Mouse (Mus musculus): Measurements from ENCODE around the gene Aco2. TPM values are rescaled to one million over a fixed set of nuclear protein-coding genes. Genes with fewer than 3 reads are reported as not detected.

The Aco2 gene
- polyA plus RNA-seq, 1 experiment from 2014 or later, result 180 TPM

DNA sequence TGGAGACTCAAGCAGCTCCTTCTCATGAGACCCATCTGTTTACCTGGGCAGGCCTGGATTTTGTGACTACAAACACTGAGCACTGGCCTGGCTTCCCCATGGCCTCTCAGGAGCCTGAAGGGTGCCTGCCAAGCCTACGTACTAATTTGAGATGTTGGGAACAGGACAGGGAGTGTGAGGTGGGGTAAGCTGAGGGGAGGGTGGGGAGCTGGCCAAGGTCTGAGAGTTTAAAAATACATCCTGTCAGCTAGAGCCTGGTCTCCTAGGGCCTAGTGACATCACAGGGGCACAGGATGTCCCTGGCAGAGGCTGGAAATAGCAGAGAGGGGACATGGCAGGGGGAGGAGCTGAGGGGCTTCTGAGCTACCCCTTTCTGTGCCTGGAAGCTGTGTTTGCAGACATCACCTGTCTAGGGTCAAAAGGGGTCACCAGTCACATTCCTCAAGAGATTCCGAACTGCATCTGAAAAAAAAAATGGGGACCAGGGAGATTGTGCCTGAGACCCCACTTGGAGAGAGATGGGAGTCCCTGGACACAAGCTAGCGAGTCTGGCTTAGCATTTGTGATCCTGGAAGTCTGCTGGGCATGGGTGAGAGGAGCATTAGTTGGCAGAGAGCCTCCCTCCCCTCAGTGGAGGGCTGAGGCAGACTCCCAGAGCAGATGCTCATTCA is 37.8 kb upstream of the Aco2 start:
- Histone ChIP-seq H3K9ac (ENCODE audit: low read length) (no peak overlapping the region), H3K9me3 (ENCODE audit: control insufficient read depth, low read length) (no peaks in the 10 kb centered on the region), H3K27ac (ENCODE audit: low read length) (no peak overlapping the region), H3K4me2 (ENCODE audit: low read depth, low read length) (no peak overlapping the region), H3K27me3 (ENCODE audit: control insufficient read depth, insufficient read depth, low read depth, low read length) (no peaks in the 10 kb centered on the region), H3K4me1 (replicated peaks; ENCODE audit: control insufficient read depth, insufficient read depth, low read length) (peaks cover 33% of the 10 kb centered on the region), H3K4me3 (ENCODE audit: low read length) (no peak overlapping the region), H3K36me3 (ENCODE audit: control insufficient read depth, insufficient read depth, low read length) (no peaks in the 10 kb centered on the region)
- no peak for ATAC-seq (ENCODE audit: low read depth)
- 45% methylated on average over 3 of the region's 3 CpGs for WGBS

DNA sequence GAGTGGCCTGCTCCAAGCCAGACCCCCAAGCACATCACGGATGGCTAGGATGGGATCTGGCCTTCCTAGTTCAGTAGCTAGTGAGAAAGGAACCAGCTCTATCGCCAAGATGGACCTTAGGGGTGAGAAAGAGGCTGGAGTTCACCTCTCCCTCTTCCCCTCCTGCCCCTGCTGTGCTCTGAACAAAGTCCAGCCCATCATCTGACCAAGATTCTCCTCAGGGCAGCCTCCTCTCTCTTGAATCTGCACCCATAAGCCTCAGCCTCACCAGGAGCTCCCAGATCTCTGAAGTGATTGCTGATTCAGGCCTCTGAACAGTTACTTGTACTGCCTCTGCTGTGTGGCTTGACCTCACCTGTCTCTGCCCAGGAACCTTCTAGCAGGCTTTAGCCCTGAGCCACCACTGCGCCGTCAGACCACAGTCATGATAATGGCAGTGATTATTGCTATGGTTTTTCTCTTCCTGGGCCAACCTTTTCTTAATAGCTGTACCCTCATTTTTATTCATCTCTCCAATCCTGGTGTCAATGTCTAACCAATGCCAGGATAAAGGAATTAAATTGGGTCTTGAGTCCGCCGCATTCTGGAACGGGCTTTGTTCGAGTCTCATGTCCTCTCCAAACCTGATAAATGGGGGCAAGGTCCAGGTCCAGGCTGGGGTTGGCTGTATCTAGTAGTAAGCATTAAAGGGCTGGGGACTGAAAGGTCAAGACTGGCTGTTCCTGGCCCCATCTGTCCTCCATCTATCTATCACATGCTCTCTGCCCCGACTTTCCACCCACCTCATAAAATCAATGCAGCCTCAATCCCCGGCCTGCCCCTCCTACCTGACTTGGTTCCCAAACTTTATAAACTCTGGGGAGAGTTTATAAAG is 36.9 kb upstream of the Aco2 start:
- peaks cover 42% of the 10 kb centered on the region for H3K4me1 ChIP-seq (replicated peaks; ENCODE audit: control insufficient read depth, insufficient read depth, low read length)
- no peak overlapping the region for H3K4me3 ChIP-seq (ENCODE audit: low read length)
- no peaks in the 10 kb centered on the region for H3K9me3 ChIP-seq (ENCODE audit: control insufficient read depth, low read length)
- no peak for ATAC-seq (ENCODE audit: low read depth)
- H3K27me3 ChIP-seq (ENCODE audit: control insufficient read depth, insufficient read depth, low read depth, low read length), result no peaks in the 10 kb centered on the region
- no peaks in the 10 kb centered on the region for H3K36me3 ChIP-seq (ENCODE audit: control insufficient read depth, insufficient read depth, low read length)
- no peak overlapping the region; the same call in 1 of the 2 replicates for H3K4me2 ChIP-seq (ENCODE audit: low read depth, low read length)
- 69% methylated on average over 10 of the region's 10 CpGs for WGBS
- H3K9ac ChIP-seq (ENCODE audit: low read length), result peak overlapping the region; percentile 61; the same call in 1 of the 2 replicates
- no peak overlapping the region for H3K27ac ChIP-seq (ENCODE audit: low read length)

DNA sequence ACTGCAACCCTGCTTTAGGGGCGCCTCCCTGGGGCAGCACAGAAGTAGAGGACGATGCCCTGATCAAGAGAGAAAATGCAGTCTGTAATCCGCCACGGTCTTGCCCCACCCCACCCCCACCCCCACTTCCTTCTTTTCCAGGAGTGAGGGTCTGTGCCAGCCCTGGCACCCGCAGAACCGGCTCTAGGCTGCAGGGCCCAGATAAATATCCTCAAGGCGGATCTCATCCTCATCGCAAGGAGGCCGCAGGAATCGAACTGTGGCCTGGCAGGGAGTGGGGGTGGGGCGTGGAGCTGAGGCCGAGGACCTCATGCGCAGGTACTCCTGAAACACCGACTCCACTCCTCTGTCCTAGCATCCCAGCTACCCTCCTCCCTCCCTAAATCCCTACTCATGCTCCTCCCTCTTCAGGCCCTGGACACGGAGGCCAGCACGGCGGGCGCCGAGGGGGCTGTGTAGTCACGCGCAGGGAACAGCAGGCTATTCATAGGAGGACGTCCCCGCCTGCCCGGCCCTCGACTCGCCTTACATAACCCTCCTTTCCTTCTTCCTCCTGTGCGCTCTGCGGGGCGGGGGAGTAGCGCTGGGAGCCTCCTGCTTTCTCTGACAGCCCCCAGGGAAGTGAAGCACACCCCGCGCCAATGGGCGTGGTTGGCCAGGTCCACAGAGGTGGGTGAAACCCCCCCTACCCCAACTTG is 35.8 kb upstream of the Aco2 start:
- ATAC-seq (ENCODE audit: low read depth), result peak; percentile 89
- Histone ChIP-seq H3K27ac (ENCODE audit: low read length) (peak overlapping the region; percentile 64), H3K9ac (ENCODE audit: low read length) (peak overlapping the region; percentile 61), H3K27me3 (ENCODE audit: control insufficient read depth, insufficient read depth, low read depth, low read length) (no peaks in the 10 kb centered on the region), H3K36me3 (ENCODE audit: control insufficient read depth, insufficient read depth, low read length) (no peaks in the 10 kb centered on the region), H3K4me1 (replicated peaks; ENCODE audit: control insufficient read depth, insufficient read depth, low read length) (peaks cover 38% of the 10 kb centered on the region), H3K4me3 (ENCODE audit: low read length) (peak overlapping the region; percentile 42), H3K4me2 (ENCODE audit: low read depth, low read length) (peak overlapping the region; percentile 60), H3K9me3 (ENCODE audit: control insufficient read depth, low read length) (no peaks in the 10 kb centered on the region)
- 2% methylated on average over 32 of the region's 33 CpGs for WGBS

DNA sequence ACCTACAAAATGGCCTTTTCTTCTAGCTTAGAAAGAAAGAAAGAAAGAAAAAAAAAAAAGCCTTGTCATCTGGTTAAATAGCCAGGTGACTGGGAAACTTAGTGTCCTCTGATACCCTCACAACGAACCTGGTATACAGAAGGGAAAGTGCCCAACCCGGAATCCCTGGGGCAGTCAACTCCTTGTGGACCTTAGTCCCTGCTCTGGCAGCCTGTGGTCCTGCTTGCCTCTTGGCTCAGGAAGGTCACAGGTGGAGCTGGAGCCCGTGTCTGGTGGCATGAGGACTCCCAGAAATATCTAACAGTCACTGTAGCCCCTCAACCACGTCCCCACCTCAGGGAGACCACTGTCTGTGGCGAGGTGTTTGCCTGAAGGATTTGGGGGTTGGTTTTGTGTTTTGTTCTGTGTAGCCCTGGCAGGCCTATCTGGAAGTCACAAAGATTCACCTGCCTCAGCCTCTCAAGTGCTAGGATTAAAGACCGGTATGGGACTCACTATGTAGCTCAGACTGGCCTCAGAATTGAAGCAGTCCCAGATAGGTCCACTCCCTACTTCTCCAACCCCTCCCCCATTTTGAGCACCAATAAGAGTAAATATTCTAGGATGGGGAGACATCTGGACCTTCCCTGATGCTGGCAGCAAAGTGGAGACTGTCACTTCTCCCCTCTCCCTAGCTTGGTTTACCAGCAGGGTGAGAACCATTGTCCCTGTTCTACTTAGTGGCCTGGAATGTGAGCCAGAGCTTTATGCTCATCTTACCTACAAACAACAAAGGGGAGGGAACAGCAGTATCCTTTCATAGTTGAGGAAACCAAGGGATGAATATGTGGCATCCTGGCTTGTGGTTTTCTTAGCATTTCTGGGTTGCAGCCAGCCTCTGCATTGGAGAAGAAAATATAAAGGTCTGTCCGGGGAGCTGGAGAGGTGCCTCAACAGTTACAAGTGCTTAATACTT is 34.9 kb upstream of the Aco2 start:
- H3K4me2 ChIP-seq (ENCODE audit: low read depth, low read length), result peak overlapping the region; percentile 60; the same call in 1 of the 2 replicates
- no peaks in the 10 kb centered on the region for H3K27me3 ChIP-seq (ENCODE audit: control insufficient read depth, insufficient read depth, low read depth, low read length)
- ATAC-seq (ENCODE audit: low read depth), result no peak
- no peak overlapping the region; the same call in 1 of the 2 replicates for H3K4me3 ChIP-seq (ENCODE audit: low read length)
- no peak overlapping the region for H3K9ac ChIP-seq (ENCODE audit: low read length)
- H3K27ac ChIP-seq (ENCODE audit: low read length), result peak overlapping the region; percentile 64
- H3K9me3 ChIP-seq (ENCODE audit: control insufficient read depth, low read length), result no peaks in the 10 kb centered on the region
- no peaks in the 10 kb centered on the region for H3K36me3 ChIP-seq (ENCODE audit: control insufficient read depth, insufficient read depth, low read length)
- peaks cover 36% of the 10 kb centered on the region for H3K4me1 ChIP-seq (replicated peaks; ENCODE audit: control insufficient read depth, insufficient read depth, low read length)
- WGBS, result 56% methylated on average over 7 of the region's 7 CpGs

DNA sequence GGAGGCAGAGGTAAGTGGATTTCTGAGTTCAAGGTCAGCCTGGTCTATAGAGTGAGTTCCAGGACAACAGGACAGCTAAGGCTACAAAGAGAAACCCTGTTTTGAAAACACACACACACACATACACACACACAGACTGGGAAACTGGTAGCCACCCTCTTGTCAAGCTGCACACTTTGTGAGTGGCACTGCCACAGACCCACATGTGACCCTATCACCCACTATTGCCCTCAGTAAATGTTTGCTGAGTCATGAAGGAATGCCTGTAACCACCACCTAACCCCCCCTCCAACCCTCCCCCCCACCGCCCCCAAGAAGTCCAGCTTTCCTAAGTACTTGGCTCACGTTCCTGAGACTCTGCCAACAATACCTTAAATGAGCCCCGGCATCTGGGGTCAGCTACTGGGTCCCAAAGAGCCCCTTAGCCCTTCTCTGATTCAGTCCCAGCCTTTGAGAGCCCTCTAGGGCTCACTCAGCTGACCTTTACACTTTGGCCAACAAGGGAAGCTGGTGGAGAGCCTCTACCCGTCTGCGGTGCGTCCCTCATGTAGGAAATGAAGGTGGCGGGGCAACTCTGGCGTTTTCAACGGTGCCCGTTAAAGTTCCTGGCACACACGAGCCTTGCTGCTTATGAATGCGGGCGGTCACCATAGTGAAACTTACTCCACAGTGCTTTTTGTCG is 33.4 kb upstream of the Aco2 start:
- no peak overlapping the region for H3K9ac ChIP-seq (ENCODE audit: low read length)
- peak overlapping the region; percentile 76 for H3K27ac ChIP-seq (ENCODE audit: low read length)
- no peak overlapping the region for H3K4me2 ChIP-seq (ENCODE audit: low read depth, low read length)
- 51% methylated on average over 14 of the region's 14 CpGs for WGBS
- no peaks in the 10 kb centered on the region for H3K9me3 ChIP-seq (ENCODE audit: control insufficient read depth, low read length)
- H3K27me3 ChIP-seq (ENCODE audit: control insufficient read depth, insufficient read depth, low read depth, low read length), result no peaks in the 10 kb centered on the region
- H3K36me3 ChIP-seq (ENCODE audit: control insufficient read depth, insufficient read depth, low read length), result no peaks in the 10 kb centered on the region
- no peak for ATAC-seq (ENCODE audit: low read depth)
- H3K4me3 ChIP-seq (ENCODE audit: low read length), result no peak overlapping the region
- peaks cover 36% of the 10 kb centered on the region for H3K4me1 ChIP-seq (replicated peaks; ENCODE audit: control insufficient read depth, insufficient read depth, low read length)

DNA sequence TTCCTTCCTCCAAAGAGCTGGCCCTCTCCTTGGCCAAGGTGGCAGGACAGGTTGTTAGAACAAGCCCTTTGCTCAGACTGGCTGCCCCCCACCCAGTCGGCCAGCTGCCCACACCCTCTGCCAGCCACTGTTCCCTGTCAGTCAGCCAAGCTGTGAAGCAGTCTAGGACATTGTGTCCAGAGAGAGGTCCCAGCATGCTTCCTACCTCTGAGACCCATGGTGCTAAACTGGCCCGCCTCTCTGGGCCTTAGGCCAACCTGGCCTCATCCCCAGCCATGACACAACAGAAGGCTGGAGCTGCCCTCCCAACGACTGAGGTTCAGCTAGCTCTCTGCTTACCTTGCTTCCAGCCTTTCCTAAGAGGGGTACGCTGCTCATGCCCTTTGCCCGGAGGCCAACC is 32.5 kb upstream of the Aco2 start:
- WGBS, result 44% methylated on average over 5 of the region's 5 CpGs
- Histone ChIP-seq H3K27ac (ENCODE audit: low read length) (peak overlapping the region; percentile 76), H3K9ac (ENCODE audit: low read length) (peak overlapping the region; percentile 13; the same call in 1 of the 2 replicates), H3K4me2 (ENCODE audit: low read depth, low read length) (no peak overlapping the region), H3K9me3 (ENCODE audit: control insufficient read depth, low read length) (no peaks in the 10 kb centered on the region), H3K4me3 (ENCODE audit: low read length) (no peak overlapping the region), H3K27me3 (ENCODE audit: control insufficient read depth, insufficient read depth, low read depth, low read length) (no peaks in the 10 kb centered on the region), H3K36me3 (ENCODE audit: control insufficient read depth, insufficient read depth, low read length) (no peaks in the 10 kb centered on the region), H3K4me1 (replicated peaks; ENCODE audit: control insufficient read depth, insufficient read depth, low read length) (peaks cover 33% of the 10 kb centered on the region)
- ATAC-seq (ENCODE audit: low read depth), result peak; percentile 67

DNA sequence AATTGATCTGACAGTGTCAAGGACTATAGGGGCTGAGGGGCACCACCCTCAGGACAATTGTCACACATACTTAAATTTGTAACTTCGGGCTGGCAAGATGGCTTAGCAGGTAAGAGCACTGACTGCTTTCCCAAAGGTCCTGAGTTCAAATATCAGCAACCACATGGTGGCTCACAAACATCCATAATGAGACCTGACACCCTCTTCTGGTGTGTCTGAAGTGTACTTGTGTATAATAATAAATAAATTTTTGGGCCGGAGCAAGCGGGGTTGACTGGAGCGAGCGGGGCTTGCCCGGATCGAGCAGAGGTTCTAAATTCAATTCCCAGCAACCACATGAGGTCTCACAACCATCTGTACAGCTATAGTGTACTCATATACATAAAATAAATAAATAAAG is 31.8 kb upstream of the Aco2 start:
- Histone ChIP-seq H3K4me1 (replicated peaks; ENCODE audit: control insufficient read depth, insufficient read depth, low read length) (peaks cover 33% of the 10 kb centered on the region), H3K27me3 (ENCODE audit: control insufficient read depth, insufficient read depth, low read depth, low read length) (no peaks in the 10 kb centered on the region)
- WGBS, result 82% methylated on average over 7 of the region's 7 CpGs

DNA sequence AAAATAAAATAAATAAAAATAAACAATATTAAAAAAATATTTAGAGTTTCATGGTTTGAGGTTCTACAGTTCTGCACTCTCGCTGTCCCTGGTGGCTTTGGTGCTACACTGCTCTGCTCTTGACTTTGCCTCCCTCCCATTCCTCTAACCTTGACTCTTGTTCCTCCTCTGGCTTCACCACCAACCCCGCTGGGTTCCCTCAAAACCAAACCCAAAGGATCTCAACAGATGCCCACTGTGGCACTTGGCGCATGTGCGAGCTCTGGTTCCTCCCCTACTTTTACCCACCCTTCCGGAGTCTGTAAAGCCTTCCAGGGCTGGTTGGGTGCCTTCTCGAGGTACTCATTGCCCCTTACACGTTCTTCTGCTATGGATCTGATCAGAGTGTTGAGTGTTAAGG is 29.8 kb upstream of the Aco2 start:
- Histone ChIP-seq H3K9ac (ENCODE audit: low read length) (no peak overlapping the region), H3K27me3 (ENCODE audit: control insufficient read depth, insufficient read depth, low read depth, low read length) (no peaks in the 10 kb centered on the region), H3K27ac (ENCODE audit: low read length) (no peak overlapping the region), H3K4me3 (ENCODE audit: low read length) (no peak overlapping the region), H3K4me2 (ENCODE audit: low read depth, low read length) (no peak overlapping the region), H3K36me3 (ENCODE audit: control insufficient read depth, insufficient read depth, low read length) (no peaks in the 10 kb centered on the region; the same call in 1 of the 2 replicates), H3K9me3 (ENCODE audit: control insufficient read depth, low read length) (no peaks in the 10 kb centered on the region), H3K4me1 (replicated peaks; ENCODE audit: control insufficient read depth, insufficient read depth, low read length) (peaks cover 17% of the 10 kb centered on the region)
- WGBS, result 80% methylated on average over 7 of the region's 7 CpGs
- ATAC-seq (ENCODE audit: low read depth), result no peak

More for the DNA sequence above, 31.8 kb upstream of the Aco2 start:
- no peaks in the 10 kb centered on the region for H3K9me3 ChIP-seq (ENCODE audit: control insufficient read depth, low read length)
- H3K36me3 ChIP-seq (ENCODE audit: control insufficient read depth, insufficient read depth, low read length), result no peaks in the 10 kb centered on the region
- H3K4me3 ChIP-seq (ENCODE audit: low read length), result no peak overlapping the region
- ATAC-seq (ENCODE audit: low read depth), result no peak
- H3K4me2 ChIP-seq (ENCODE audit: low read depth, low read length), result no peak overlapping the region
- no peak overlapping the region for H3K27ac ChIP-seq (ENCODE audit: low read length)
- 0 out of 2 replicates have a peak overlapping the region, but pooled peaks have one; percentile 9 for H3K9ac ChIP-seq (ENCODE audit: low read length)

All from lung, embryonic 16.5 days (tissue).